Comparison of ENCODE assay signal across 8 mouse cellular contexts in the genomic region with DNA sequence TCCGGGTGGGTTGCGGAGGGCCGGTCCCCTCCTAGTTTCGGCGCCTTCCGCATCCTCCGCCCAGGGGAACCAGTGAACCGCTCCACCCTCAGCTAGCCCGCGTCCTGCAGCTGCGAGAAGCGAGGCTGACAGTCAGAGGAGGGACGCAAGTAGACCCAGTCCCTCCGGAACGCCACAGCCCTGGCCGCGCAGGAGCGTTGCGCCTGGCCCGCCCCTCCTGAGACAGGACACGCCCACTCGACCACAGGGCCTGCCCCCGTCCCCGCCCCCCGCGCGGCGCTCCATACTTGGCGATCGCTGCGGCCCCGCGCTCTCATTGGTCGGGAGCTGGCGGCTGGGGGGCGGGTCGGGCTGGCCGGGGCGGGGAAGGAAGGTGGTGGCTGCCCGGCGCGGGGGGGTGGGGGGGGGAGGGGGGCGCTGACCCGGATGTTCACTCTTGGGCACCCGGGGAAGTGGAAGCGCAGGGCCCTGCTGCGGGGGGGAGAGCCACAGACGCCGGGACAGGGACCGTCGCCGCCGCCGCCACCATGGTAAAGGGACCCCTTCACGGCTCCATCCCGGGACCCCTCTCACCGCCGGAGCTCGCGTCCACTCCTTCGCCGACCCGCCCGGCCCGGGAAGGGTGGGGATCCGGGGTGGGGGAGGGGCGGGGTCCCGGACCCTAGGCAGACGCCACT. TPM values are rescaled to one million over a fixed set of nuclear protein-coding genes. Genes with fewer than 3 reads are reported as not detected.
DNase-seq lines count a peak whose midpoint lies in the region; ATAC-seq and TF ChIP-seq lines count a peak whose summit lies in the region.

Capzb (plus strand) TSS at position 401 of the 677 bp plus-strand sequence.

- H3K9ac ChIP-seq in forebrain, embryonic 15.5 days (replicated peaks): peak within 1 kb of the TSS; percentile 94

- peak within 1 kb of the TSS; percentile 98 for H3K4me3 ChIP-seq in forebrain, embryonic 15.5 days
- H3K4me3 ChIP-seq in lung, adult 2 months (replicated peaks; ENCODE audit: extremely low read depth, low read depth, low read length): peak within 1 kb of the TSS; percentile 99

- TF ChIP-seq POLR2A in lung, adult 2 months (IDR thresholded peaks at IDR 0.05; ENCODE audit: borderline replicate concordance, extremely low read depth, low read depth, low read length): peak; percentile 99

- peak; percentile 97 for ATAC-seq in forebrain, embryonic 15.5 days (replicated peaks)
- peak; percentile 74 for ATAC-seq in neutrophil, adult 5-6 weeks (ENCODE audit: extremely low read depth, insufficient number of reproducible peaks, low FRiP score, poor library complexity, severe bottlenecking)

- WGBS in forebrain, embryonic 15.5 days: under 1% methylated on average over 53 of the region's 69 CpGs
- WGBS in lung, adult 2 months: 2% methylated on average over 64 of the region's 69 CpGs

- intact Hi-C loops in heart, postnatal 25 days (cut with DNase I): loop anchor here (5.0 kb wide), 3 partner anchors 45 to 60 kb away; partner anchors contain the start of gene Minos1

- H3K4me2 ChIP-seq in forebrain, embryonic 15.5 days (replicated peaks): peak within 1 kb of the TSS; percentile 81

- peak; percentile 95 for DNase-seq in ES-CJ7 (ENCODE audit: low read depth, low spot score)
- DNase-seq in cerebellum, adult 11 months: peak; percentile 94
- peak; percentile 94 for DNase-seq in heart, postnatal 25 days (ENCODE audit: low spot score)
- peak; percentile 93 to 97 for DNase-seq in layer of hippocampus, adult 18-20 months (ENCODE audit: low spot score in 2 of 2)
- peak; percentile 94 for DNase-seq in lung, adult 2 months
- DNase-seq in thymus, adult 18-20 months: peak; percentile 91 to 93

- H3K27me3 ChIP-seq in forebrain, embryonic 15.5 days: no peaks in the 10 kb centered on the region

- H3K9me3 ChIP-seq in forebrain, embryonic 15.5 days: no peaks in the 10 kb centered on the region

- peak within 1 kb of the TSS; percentile 92 for H3K27ac ChIP-seq in forebrain, embryonic 15.5 days (replicated peaks)

- TF ChIP-seq CTCF in lung, adult 2 months (IDR thresholded peaks at IDR 0.05; ENCODE audit: insufficient read depth, low read length): no peak

- peaks cover 40% of the 10 kb centered on the region for H3K4me1 ChIP-seq in forebrain, embryonic 15.5 days
- peaks cover 34% of the 10 kb centered on the region for H3K4me1 ChIP-seq in lung, adult 2 months (ENCODE audit: control insufficient read depth, insufficient read depth, low read length)

- no peaks in the 10 kb centered on the region for H3K36me3 ChIP-seq in forebrain, embryonic 15.5 days

RNA-seq across cellular contexts. Expression of gene Capzb, which starts in this region (rescaled TPM):
- 312 and 323 TPM in 2 replicates for polyA plus RNA-seq in forebrain, embryonic 15.5 days (2015; fragmentation: Nextera tagmentation; extraction: Ambion mirVana)
- 100 to 1,000 TPM; 415 to 449 TPM for total RNA-seq in heart, postnatal 25 days (2021)
- 100 to 1,000 TPM; 400 to 403 TPM for total RNA-seq in layer of hippocampus, adult 18-20 months (2021)
- polyA plus RNA-seq in lung, adult 2 months (2012; rRNA removed): 152 and 172 TPM in 2 replicates
- 169 and 180 TPM in 2 replicates for total RNA-seq in neutrophil, adult 5-6 weeks (2017)

Comparison
In these comparisons a context has a peak if more than half of its experiments do, and no peak if none do; other contexts are left out.
1. Peak in every context shown above with its lines: DNase-seq, ATAC-seq, H3K4me3 ChIP-seq and H3K27ac ChIP-seq.